Mouse (Mus musculus) CH12.LX (cell line): ENCODE results near the gene Iscu.

ENCODE experiments used
- CTCF ChIP-seq, 2 experiments: IDR thresholded peaks in 1 of 2; conservative IDR thresholded peaks in 1 of 2; 2 replicates each; pipeline ENCODE4 v1.5.1; 2011 to 2012; ENCODE audit warnings: low read depth in 2 of 2, low read length in 2 of 2, improper control_type of control experiment in 1 of 2, inconsistent platforms in 1 of 2, mild to moderate bottlenecking in 1 of 2, moderate library complexity in 1 of 2
- E2F4 ChIP-seq: IDR thresholded peaks from 2 replicates; pipeline ENCODE4 v1.6.1; 2011; ENCODE audit warnings: low read depth, low read length, improper control_type of control experiment; ENCODE audit not compliant: insufficient replicate concordance
- JUND ChIP-seq: conservative IDR thresholded peaks from 2 replicates; pipeline ENCODE4 v1.6.1; 2011; ENCODE audit warnings: low read depth, low read length, improper control_type of control experiment
- MXI1 ChIP-seq: IDR thresholded peaks from 2 replicates; pipeline ENCODE4 v1.6.1; 2011; ENCODE audit warnings: mild to moderate bottlenecking, low read depth, low read length, improper control_type of control experiment
- NRF1 ChIP-seq: IDR thresholded peaks from 2 replicates; pipeline ENCODE4 v1.6.1; 2014; ENCODE audit warnings: low read depth, mild to moderate bottlenecking, inconsistent platforms, low read length, improper control_type of control experiment, moderate library complexity
- POLR2A ChIP-seq: IDR thresholded peaks from 2 replicates; pipeline ENCODE4 v1.6.1; 2011; ENCODE audit warnings: low read depth, mild to moderate bottlenecking, improper control_type of control experiment, low read length
- UBTF ChIP-seq: IDR thresholded peaks from 2 replicates; pipeline ENCODE4 v1.6.1; 2012; ENCODE audit warnings: low read depth, mild to moderate bottlenecking, inconsistent platforms, low read length, improper control_type of control experiment, moderate library complexity
- USF1 ChIP-seq: IDR thresholded peaks from 2 replicates; pipeline ENCODE4 v1.6.1; 2014; ENCODE audit warnings: low read depth, mild to moderate bottlenecking, inconsistent platforms, low read length, improper control_type of control experiment
- ZC3H11A ChIP-seq: IDR thresholded peaks from 2 replicates; pipeline ENCODE4 v1.6.1; 2012; ENCODE audit warnings: low read depth, mild to moderate bottlenecking, inconsistent platforms, low read length, improper control_type of control experiment

DNA sequence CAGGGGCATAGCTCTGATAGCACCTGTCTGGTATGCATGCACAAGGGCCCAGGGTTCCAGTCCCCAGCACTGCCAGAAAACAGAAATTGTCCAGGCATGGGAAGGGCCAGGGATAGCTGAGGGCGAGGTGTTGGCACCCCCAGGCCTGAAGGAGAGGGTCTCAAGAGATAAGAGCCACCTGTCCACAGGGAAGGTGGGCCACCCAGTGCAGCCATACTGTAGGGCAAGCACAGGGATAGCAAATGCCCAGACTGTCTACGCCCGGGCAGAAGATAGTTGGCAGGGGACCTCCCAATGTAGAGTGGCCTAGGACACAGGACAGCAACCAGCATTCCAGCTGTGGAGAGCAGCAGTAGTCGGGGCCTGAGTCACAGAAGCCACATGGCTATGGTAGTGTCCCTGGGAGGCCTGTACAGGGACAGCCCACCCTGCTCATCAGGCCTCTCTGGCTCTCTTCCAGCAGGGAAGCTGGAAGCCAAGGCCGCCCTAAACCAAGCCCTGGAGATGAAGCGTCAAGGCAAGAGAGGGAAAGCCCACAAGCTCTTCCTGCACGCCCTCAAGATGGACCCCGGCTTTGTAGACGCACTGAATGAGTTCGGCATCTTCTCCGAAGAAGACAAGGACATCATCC, 34.8 kb upstream of the Iscu start:
- no peak for TF ChIP-seq CTCF (conservative IDR thresholded peaks at IDR 0.05 in 1 of 2, IDR thresholded peaks at IDR 0.05 in 1 of 2; ENCODE audit: low read depth in 2 of 2, low read length in 2 of 2)
- TF ChIP-seq ZC3H11A = no peak
- TF ChIP-seq UBTF = no peak
- TF ChIP-seq NRF1 = no peak
- no peak for TF ChIP-seq MXI1
- no peak for TF ChIP-seq POLR2A
- no peak for TF ChIP-seq USF1
- TF ChIP-seq E2F4 = no peak
- TF ChIP-seq JUND = no peak
